Mouse (Mus musculus): ENCODE results near the gene Exph5. TPM values are rescaled to one million over a fixed set of nuclear protein-coding genes. Genes with fewer than 3 reads are reported as not detected.

Exph5 gene
- total RNA-seq, 2 experiments from 2014 or later, result 0.80 to 1.3 TPM

GRCm38 (mm10) chr9:53307904-53308303 is 6.4 kb downstream of the Exph5 start:
- DNase-seq, result no peak
- intact Hi-C loops (cut with DNase I; ENCODE audit: low total_unique reads), result no loop called here

- no peak for DNase-seq
- intact Hi-C loops (cut with DNase I; ENCODE audit: low total_unique reads), result no loop called here
Observed at GRCm38 (mm10) chr9:53312981-53313380, 11.5 kb downstream of the Exph5 start.

GRCm38 (mm10) chr9:53320894-53321650 is 19.6 kb downstream of the Exph5 start:
- intact Hi-C loops (cut with DNase I; ENCODE audit: low total_unique reads), result no loop called here
- no peak for DNase-seq

- no peak for DNase-seq
- intact Hi-C loops (cut with DNase I; ENCODE audit: low total_unique reads), result no loop called here
Observed at GRCm38 (mm10) chr9:53321683-53322082, 20.2 kb downstream of the Exph5 start.

- DNase-seq, result no peak
- intact Hi-C loops (cut with DNase I; ENCODE audit: low total_unique reads), result no loop called here
Observed at GRCm38 (mm10) chr9:53323419-53324251, 22.2 kb downstream of the Exph5 start.

GRCm38 (mm10) chr9:53325363-53326090 is 24.1 kb downstream of the Exph5 start:
- no peak for DNase-seq
- intact Hi-C loops (cut with DNase I; ENCODE audit: low total_unique reads), result no loop called here

GRCm38 (mm10) chr9:53328203-53328602 is 26.7 kb downstream of the Exph5 start:
- DNase-seq, result no peak
- intact Hi-C loops (cut with DNase I; ENCODE audit: low total_unique reads), result no loop called here

- intact Hi-C loops (cut with DNase I; ENCODE audit: low total_unique reads), result no loop called here
- DNase-seq, result no peak
Observed at GRCm38 (mm10) chr9:53329301-53330206, 28.1 kb downstream of the Exph5 start.

- intact Hi-C loops (cut with DNase I; ENCODE audit: low total_unique reads), result no loop called here
- no peak for DNase-seq
Observed at GRCm38 (mm10) chr9:53330247-53330646, 28.8 kb downstream of the Exph5 start.

- DNase-seq, result no peak
- intact Hi-C loops (cut with DNase I; ENCODE audit: low total_unique reads), result no loop called here
Observed at GRCm38 (mm10) chr9:53333436-53333835, 32.0 kb downstream of the Exph5 start.

- intact Hi-C loops (cut with DNase I; ENCODE audit: low total_unique reads), result no loop called here
- DNase-seq, result no peak
Observed at GRCm38 (mm10) chr9:53335131-53335530, 33.7 kb downstream of the Exph5 start.

- intact Hi-C loops (cut with DNase I; ENCODE audit: low total_unique reads), result no loop called here
- DNase-seq, result no peak
Observed at GRCm38 (mm10) chr9:53339603-53340002, 38.1 kb downstream of the Exph5 start.

GRCm38 (mm10) chr9:53340328-53340916 is 39.0 kb downstream of the Exph5 start:
- no peak for DNase-seq
- intact Hi-C loops (cut with DNase I; ENCODE audit: low total_unique reads), result no loop called here

GRCm38 (mm10) chr9:53340969-53341368 is 39.5 kb downstream of the Exph5 start:
- intact Hi-C loops (cut with DNase I; ENCODE audit: low total_unique reads), result no loop called here

GRCm38 (mm10) chr9:53341981-53342380 is 40.5 kb downstream of the Exph5 start:
- no peak for DNase-seq
- intact Hi-C loops (cut with DNase I; ENCODE audit: low total_unique reads), result no loop called here

More at GRCm38 (mm10) chr9:53340969-53341368, 39.5 kb downstream of the Exph5 start:
- DNase-seq, result no peak

- intact Hi-C loops (cut with DNase I; ENCODE audit: low total_unique reads), result no loop called here
- DNase-seq, result no peak
Observed at GRCm38 (mm10) chr9:53344646-53345432, 43.4 kb downstream of the Exph5 start.

GRCm38 (mm10) chr9:53345728-53346127 is 44.3 kb downstream of the Exph5 start:
- no peak for DNase-seq
- intact Hi-C loops (cut with DNase I; ENCODE audit: low total_unique reads), result no loop called here

GRCm38 (mm10) chr9:53346402-53346801 is 44.9 kb downstream of the Exph5 start:
- intact Hi-C loops (cut with DNase I; ENCODE audit: low total_unique reads), result no loop called here
- no peak for DNase-seq
